Mouse (Mus musculus): Measurements from ENCODE around the gene Dennd1b. TPM values are rescaled to one million over a fixed set of nuclear protein-coding genes. Genes with fewer than 3 reads are reported as not detected.

The Dennd1b gene
- total RNA-seq, 2 experiments from 2014 or later = 23.0 to 23.2 TPM

- no peak for DNase-seq (ENCODE audit: low spot score in 2 of 2)
Measured at GRCm38 (mm10) chr1:139079000-139079399, 115.8 kb downstream of the Dennd1b start.

- no peak for DNase-seq (ENCODE audit: low spot score in 2 of 2)
Measured at GRCm38 (mm10) chr1:139079523-139079922, 116.3 kb downstream of the Dennd1b start.

- no peak for DNase-seq (ENCODE audit: low spot score in 2 of 2)
Measured at GRCm38 (mm10) chr1:139080517-139081386, 117.5 kb downstream of the Dennd1b start.

- no peak for DNase-seq (ENCODE audit: low spot score in 2 of 2)
Measured at GRCm38 (mm10) chr1:139083382-139083781, 120.1 kb downstream of the Dennd1b start.

- no peak for DNase-seq (ENCODE audit: low spot score in 2 of 2)
Measured at GRCm38 (mm10) chr1:139087564-139087963, 124.3 kb downstream of the Dennd1b start.

- DNase-seq (ENCODE audit: low spot score in 2 of 2) = no peak
Measured at GRCm38 (mm10) chr1:139090744-139091143, 127.5 kb downstream of the Dennd1b start.

GRCm38 (mm10) chr1:139091701-139092100, 128.5 kb downstream of the Dennd1b start:
- no peak for DNase-seq (ENCODE audit: low spot score in 2 of 2)

GRCm38 (mm10) chr1:139092144-139092543, 128.9 kb downstream of the Dennd1b start:
- DNase-seq (ENCODE audit: low spot score in 2 of 2) = no peak

- no peak for DNase-seq (ENCODE audit: low spot score in 2 of 2)
Measured at GRCm38 (mm10) chr1:139092722-139093121, 129.5 kb downstream of the Dennd1b start.

GRCm38 (mm10) chr1:139096369-139096768, 133.1 kb downstream of the Dennd1b start:
- DNase-seq (ENCODE audit: low spot score in 2 of 2) = no peak

GRCm38 (mm10) chr1:139098088-139098487, 134.9 kb downstream of the Dennd1b start:
- DNase-seq (ENCODE audit: low spot score in 2 of 2) = no peak

GRCm38 (mm10) chr1:139101725-139102124, 138.5 kb downstream of the Dennd1b start:
- no peak for DNase-seq (ENCODE audit: low spot score in 2 of 2)

GRCm38 (mm10) chr1:139108251-139108650, 145.0 kb downstream of the Dennd1b start:
- DNase-seq (ENCODE audit: low spot score in 2 of 2) = no peak

- no peak for DNase-seq (ENCODE audit: low spot score in 2 of 2)
Measured at GRCm38 (mm10) chr1:139122626-139123025, 159.4 kb downstream of the Dennd1b start.

- DNase-seq (ENCODE audit: low spot score in 2 of 2) = no peak
Measured at GRCm38 (mm10) chr1:139139644-139140043, 176.4 kb downstream of the Dennd1b start.

GRCm38 (mm10) chr1:139145516-139145915, 182.3 kb downstream of the Dennd1b start:
- no peak for DNase-seq (ENCODE audit: low spot score in 2 of 2)

- no peak for DNase-seq (ENCODE audit: low spot score in 2 of 2)
Measured at GRCm38 (mm10) chr1:139146306-139146705, 183.1 kb downstream of the Dennd1b start.

GRCm38 (mm10) chr1:139153006-139153405, 189.8 kb downstream of the Dennd1b start:
- no peak for DNase-seq (ENCODE audit: low spot score in 2 of 2)

- no peak for DNase-seq (ENCODE audit: low spot score in 2 of 2)
Measured at GRCm38 (mm10) chr1:139153493-139153892, 190.3 kb downstream of the Dennd1b start.

- no peak for DNase-seq (ENCODE audit: low spot score in 2 of 2)
Measured at GRCm38 (mm10) chr1:139156397-139156796, 193.2 kb downstream of the Dennd1b start.

- DNase-seq (ENCODE audit: low spot score in 2 of 2) = no peak
Measured at GRCm38 (mm10) chr1:139161619-139162018, 198.4 kb downstream of the Dennd1b start.

GRCm38 (mm10) chr1:139162814-139163213, 199.6 kb downstream of the Dennd1b start:
- no peak for DNase-seq (ENCODE audit: low spot score in 2 of 2)

Measured in adrenal gland, adult 18-20 months (tissue).